Mouse (Mus musculus) kidney, adult 2 months (tissue): Measurements from ENCODE around the gene Drd1.

Source experiments
- CTCF ChIP-seq: fragments of 200-500 bp; conservative IDR thresholded peaks from 2 replicates; pipeline ENCODE4 v1.5.1; 2011; ENCODE audit warnings: low read depth, mild to moderate bottlenecking, control low read depth, low read length, moderate library complexity, mixed read lengths; ENCODE audit not compliant: insufficient read depth, insufficient read length
- POLR2A ChIP-seq: fragments of 200-500 bp; IDR thresholded peaks from one replicate; pipeline ENCODE4 v1.6.1; 2011; ENCODE audit warnings: low read depth, low read length, control low read depth

- no peak for TF ChIP-seq CTCF
- TF ChIP-seq POLR2A: no peak
Observed at GRCm38 (mm10) chr13:54075416-54075815, 19.9 kb upstream of the Drd1 start.
